Mouse (Mus musculus) liver, embryonic 15.5 days (tissue): ENCODE data around the gene Inafm2. TPM values are rescaled to one million over a fixed set of nuclear protein-coding genes. Genes with fewer than 3 reads are reported as not detected.

ENCODE experiments used
- ATAC-seq: fragments of 200-750 bp; cut with Nextera tagmentation; 2 replicates; pipeline ENCODE4 v1.8.0; 2017; ENCODE audit warnings: moderate number of reproducible peaks, mild to moderate bottlenecking, moderate library complexity; ENCODE audit not compliant: insufficient read depth
- H3K27ac ChIP-seq: fragments of 300-500 bp; sonication (generic); replicated peaks from 2 replicates; pipeline ENCODE4 v1.5.1; 2015; ENCODE audit warnings: mild to moderate bottlenecking, inconsistent platforms
- H3K27me3 ChIP-seq: fragments of 300-500 bp; sonication (generic); 2 replicates; pipeline ENCODE4 v1.6.1; 2015; ENCODE audit warnings: mild to moderate bottlenecking, inconsistent platforms
- H3K36me3 ChIP-seq: fragments of 300-500 bp; sonication (generic); replicated peaks from 2 replicates; pipeline ENCODE4 v1.6.1; 2015; ENCODE audit warnings: moderate library complexity, mild to moderate bottlenecking, inconsistent platforms
- H3K4me1 ChIP-seq: fragments of 300-500 bp; sonication (generic); replicated peaks from 2 replicates; pipeline ENCODE4 v1.6.1; 2015; ENCODE audit warnings: inconsistent platforms
- H3K4me2 ChIP-seq: fragments of 300-500 bp; sonication (generic); 2 replicates; pipeline ENCODE4 v1.6.1; 2015; ENCODE audit warnings: moderate library complexity, mild to moderate bottlenecking, inconsistent platforms
- H3K4me3 ChIP-seq: fragments of 300-500 bp; sonication (generic); replicated peaks from 2 replicates; pipeline ENCODE4 v1.5.1; 2015; ENCODE audit warnings: mild to moderate bottlenecking, inconsistent platforms
- H3K9ac ChIP-seq: fragments of 300-500 bp; sonication (generic); 2 replicates; pipeline ENCODE4 v1.6.1; 2015; ENCODE audit warnings: moderate library complexity, mild to moderate bottlenecking, inconsistent platforms
- H3K9me3 ChIP-seq: fragments of 300-500 bp; sonication (generic); replicated peaks from 2 replicates; pipeline ENCODE4 v1.6.1; 2016; ENCODE audit warnings: inconsistent platforms
- WGBS: fragments of 180-500 bp; shearing (Covaris S2); methylation state at CpG from one replicate; pipeline ENCODE4 v1.1.7; 2015; ENCODE audit warnings: mixed read lengths; ENCODE audit not compliant: insufficient replicate concordance; 5-methylcytosine and 5-hydroxymethylcytosine counted together
- polyA plus RNA-seq: library from polyadenylated mRNA; unstranded; fragments of >200 nt; fragmentation: Nextera tagmentation; extraction: Ambion mirVana; gene quantifications from 2 replicates; pipeline ENCODE4 v1.2.1, GENCODE M21; 2015

Inafm2 gene
- 12.3 and 12.6 TPM in 2 replicates for polyA plus RNA-seq

DNA sequence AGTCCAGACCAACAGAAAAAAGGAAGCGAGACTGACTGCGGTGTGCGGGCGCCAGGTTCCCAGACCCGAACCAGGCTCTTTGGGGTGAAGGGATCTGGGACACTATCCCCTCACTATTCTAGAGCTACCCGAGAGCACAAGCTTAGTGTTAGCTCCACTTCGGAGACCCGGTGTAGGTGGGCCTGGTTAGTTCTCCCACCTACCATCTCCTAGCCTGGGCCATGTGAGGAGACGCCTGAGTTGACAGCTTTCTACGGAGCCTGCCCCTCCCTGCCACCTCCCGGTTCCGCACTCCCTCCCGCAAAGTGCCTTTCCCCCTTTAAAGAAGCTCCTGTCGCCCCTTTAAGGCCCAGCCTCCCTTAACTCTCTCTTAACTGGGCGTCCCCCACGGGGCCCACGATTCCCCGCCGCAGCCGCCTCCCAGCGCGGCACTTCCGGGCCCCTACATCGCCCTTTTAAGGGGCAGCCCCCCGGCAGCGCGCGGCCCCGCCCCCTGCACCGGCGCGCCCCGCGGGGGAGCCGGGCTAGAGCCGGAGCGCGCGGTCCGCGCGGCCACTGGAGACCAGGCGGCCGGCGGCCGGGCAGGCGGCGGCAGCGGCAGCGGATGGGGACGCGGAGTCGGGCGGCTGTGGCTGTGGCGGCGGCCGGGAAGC lies at the start of gene Inafm2:
Gene Inafm2, plus strand, starts transcription at position 527 of the 653 bp plus-strand sequence.
- Histone ChIP-seq H3K27ac (peak within 1 kb of the TSS; percentile 68), H3K27me3 (peaks cover 36% of the 10 kb centered on the region), H3K9ac (peak within 1 kb of the TSS; percentile 92), H3K4me3 (peak within 1 kb of the TSS; percentile 94), H3K36me3 (peaks cover 21% of the 10 kb centered on the region), H3K9me3 (no peaks in the 10 kb centered on the region), H3K4me1 (peaks cover 57% of the 10 kb centered on the region), H3K4me2 (peak within 1 kb of the TSS; percentile 100)
- WGBS = 1% methylated on average over 56 of the region's 57 CpGs
- peak; percentile 86 for ATAC-seq

GRCm38 (mm10) chr2:118696451-118697308 lies 48.9 kb upstream of the Inafm2 start:
- WGBS = 42% methylated on average over 21 of the region's 21 CpGs
- H3K27me3 ChIP-seq = peaks cover 70% of the 10 kb centered on the region
- H3K9ac ChIP-seq = no peak overlapping the region
- no peak overlapping the region for H3K27ac ChIP-seq
- H3K4me2 ChIP-seq = peak overlapping the region; percentile 27
- no peaks in the 10 kb centered on the region for H3K36me3 ChIP-seq
- H3K9me3 ChIP-seq = no peaks in the 10 kb centered on the region
- ATAC-seq = 0 out of 2 replicates have a peak, but pooled peaks have one; percentile 13
- H3K4me3 ChIP-seq = no peak overlapping the region
- H3K4me1 ChIP-seq = peaks cover 24% of the 10 kb centered on the region

GRCm38 (mm10) chr2:118697311-118697877 lies 48.2 kb upstream of the Inafm2 start:
- H3K9me3 ChIP-seq = no peaks in the 10 kb centered on the region
- H3K27ac ChIP-seq = no peak overlapping the region
- peaks cover 30% of the 10 kb centered on the region for H3K4me1 ChIP-seq
- no peaks in the 10 kb centered on the region for H3K36me3 ChIP-seq
- H3K9ac ChIP-seq = no peak overlapping the region
- H3K27me3 ChIP-seq = peaks cover 77% of the 10 kb centered on the region
- WGBS = 57% methylated on average over 5 of the region's 5 CpGs
- ATAC-seq = no peak
- H3K4me2 ChIP-seq = no peak overlapping the region
- H3K4me3 ChIP-seq = no peak overlapping the region

- no peak overlapping the region for H3K27ac ChIP-seq
- no peak overlapping the region for H3K4me2 ChIP-seq
- 54% methylated on average over 7 of the region's 7 CpGs for WGBS
- no peak overlapping the region for H3K4me3 ChIP-seq
- H3K9me3 ChIP-seq = no peaks in the 10 kb centered on the region
- peaks cover 83% of the 10 kb centered on the region for H3K27me3 ChIP-seq
- no peaks in the 10 kb centered on the region for H3K36me3 ChIP-seq
- peaks cover 35% of the 10 kb centered on the region for H3K4me1 ChIP-seq
- no peak overlapping the region for H3K9ac ChIP-seq
- ATAC-seq = no peak
Observed at GRCm38 (mm10) chr2:118697955-118698354, 47.6 kb upstream of the Inafm2 start.

DNA sequence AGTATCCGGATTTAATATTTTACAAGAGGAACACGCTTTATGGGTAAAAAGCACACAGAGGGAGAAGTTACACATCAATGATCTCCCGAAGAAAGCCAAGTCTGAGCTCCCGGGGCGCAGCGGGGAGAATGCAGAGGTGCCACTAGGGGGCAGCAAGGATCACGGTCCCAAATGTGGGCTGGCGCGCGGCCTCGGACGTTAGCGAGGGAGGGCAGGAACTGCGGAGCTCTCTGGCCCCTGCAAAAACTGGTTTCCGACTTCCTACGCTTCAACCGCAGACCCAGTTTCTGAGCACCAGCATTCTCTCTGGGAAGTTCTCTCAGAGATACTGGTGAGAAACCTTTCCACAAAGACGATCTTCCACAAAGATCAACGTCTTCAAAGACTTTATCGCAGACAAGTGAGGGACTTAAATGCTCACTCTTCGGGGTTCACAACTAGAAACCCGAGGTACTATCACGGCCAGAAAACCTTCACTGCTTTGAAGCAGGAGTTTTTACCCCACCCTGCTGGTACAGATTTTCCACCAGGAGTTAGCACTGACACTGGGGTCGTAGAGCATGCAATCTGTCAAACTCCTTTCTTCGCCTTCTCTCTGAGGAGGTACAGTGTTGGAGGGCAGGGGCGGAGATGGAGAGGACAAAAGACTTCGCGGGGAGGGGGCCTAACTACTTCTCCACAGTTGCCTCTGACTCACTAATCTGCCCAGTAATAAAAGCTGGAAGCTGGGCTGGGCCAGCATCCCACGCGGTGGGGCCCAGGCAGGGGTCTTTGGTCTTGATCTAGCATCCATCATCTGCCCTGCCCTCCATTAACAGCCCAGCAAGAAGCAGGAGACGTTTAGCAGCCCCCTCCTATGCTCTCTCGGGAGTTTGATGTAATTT lies 45.1 kb upstream of the Inafm2 start:
- peaks cover 90% of the 10 kb centered on the region for H3K27me3 ChIP-seq

DNA sequence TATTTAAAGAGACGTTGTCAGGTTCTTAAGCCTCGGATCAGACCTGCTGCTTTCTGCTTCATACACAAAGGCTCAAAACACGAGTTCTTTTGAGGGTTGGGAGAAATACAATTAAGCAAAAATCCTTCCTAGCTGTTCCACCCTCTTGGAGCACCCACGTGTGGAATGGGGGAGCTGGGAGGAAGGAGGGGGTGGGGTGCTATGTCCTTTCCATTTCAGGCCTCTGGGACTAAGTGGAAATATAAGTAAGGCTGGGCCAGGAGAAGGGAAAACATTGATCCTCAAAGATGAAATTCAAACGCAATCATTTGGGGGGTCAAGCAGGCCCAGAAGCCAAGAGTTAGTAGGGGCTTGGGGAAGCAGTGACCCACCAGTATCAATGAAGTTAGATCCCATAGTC lies 44.4 kb upstream of the Inafm2 start:
- Histone ChIP-seq H3K9ac (no peak overlapping the region), H3K27ac (no peak overlapping the region), H3K4me2 (no peak overlapping the region), H3K4me1 (peaks cover 47% of the 10 kb centered on the region), H3K27me3 (peaks cover 94% of the 10 kb centered on the region), H3K9me3 (no peaks in the 10 kb centered on the region), H3K4me3 (no peak overlapping the region), H3K36me3 (no peaks in the 10 kb centered on the region)
- no peak for ATAC-seq
- WGBS = 12% methylated on average over 5 of the region's 5 CpGs

More for the DNA sequence above, 45.1 kb upstream of the Inafm2 start:
- Histone ChIP-seq H3K9ac (no peak overlapping the region), H3K9me3 (no peaks in the 10 kb centered on the region), H3K4me1 (peaks cover 51% of the 10 kb centered on the region), H3K27ac (no peak overlapping the region), H3K4me2 (peak overlapping the region; percentile 50), H3K36me3 (no peaks in the 10 kb centered on the region), H3K4me3 (peak overlapping the region; percentile 21; the same call in 1 of the 2 replicates)
- ATAC-seq = 0 out of 2 replicates have a peak, but pooled peaks have one; percentile 25
- 2% methylated on average over 32 of the region's 32 CpGs for WGBS

DNA sequence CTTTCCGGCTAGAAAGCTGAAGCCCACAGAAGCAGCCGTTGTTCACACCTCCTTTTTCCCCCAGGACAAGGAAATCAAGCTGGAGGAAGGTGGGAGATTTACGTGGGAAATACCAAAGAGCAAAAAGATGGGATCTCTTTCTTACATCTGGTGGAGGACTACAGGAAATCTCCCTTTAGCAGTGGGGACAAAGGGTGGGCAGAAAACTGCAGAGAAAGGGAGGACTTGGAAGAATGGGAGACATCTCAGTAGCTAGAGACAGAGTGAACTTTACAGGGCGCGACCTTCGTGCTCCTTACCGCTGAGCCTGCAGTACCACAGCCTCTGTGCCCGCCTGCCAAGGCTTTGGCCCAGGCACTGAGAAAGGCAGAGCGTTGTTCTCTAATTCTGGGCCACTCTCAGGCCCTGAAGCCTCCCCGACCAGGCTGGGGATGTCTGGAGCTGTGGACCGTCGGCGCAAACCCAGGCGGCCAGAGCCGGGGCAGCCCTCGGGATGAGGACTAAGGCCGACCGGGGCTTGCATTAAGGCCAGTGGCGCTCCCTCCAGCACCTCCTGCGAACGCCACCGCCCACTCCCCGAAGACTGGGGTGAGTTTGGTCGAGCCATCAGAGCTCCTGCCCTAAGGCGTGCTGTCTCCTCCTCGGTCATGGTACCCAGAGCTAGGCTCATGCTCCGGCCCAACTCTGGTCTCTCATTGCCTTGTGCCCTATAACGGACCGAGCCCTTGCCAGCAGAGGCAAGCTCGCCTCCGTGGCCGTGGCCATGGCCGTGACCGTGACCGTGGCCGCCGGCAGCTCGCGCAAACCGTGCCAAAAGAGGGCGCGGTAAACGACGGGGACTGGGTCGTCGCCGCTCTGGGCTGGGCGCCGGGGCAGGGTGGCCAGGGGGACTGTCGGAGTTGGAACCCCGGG lies 43.3 kb upstream of the Inafm2 start:
- no peaks in the 10 kb centered on the region for H3K36me3 ChIP-seq
- H3K4me2 ChIP-seq = peak overlapping the region; percentile 65
- peaks cover 39% of the 10 kb centered on the region for H3K4me1 ChIP-seq
- no peak overlapping the region for H3K9ac ChIP-seq
- WGBS = 9% methylated on average over 51 of the region's 51 CpGs
- H3K27ac ChIP-seq = no peak overlapping the region
- H3K4me3 ChIP-seq = peak overlapping the region; percentile 50
- H3K27me3 ChIP-seq = peaks cover 95% of the 10 kb centered on the region
- no peak for ATAC-seq
- H3K9me3 ChIP-seq = no peaks in the 10 kb centered on the region

- Histone ChIP-seq H3K36me3 (no peaks in the 10 kb centered on the region), H3K27me3 (peaks cover 96% of the 10 kb centered on the region), H3K27ac (no peak overlapping the region), H3K4me1 (peaks cover 39% of the 10 kb centered on the region), H3K9me3 (no peaks in the 10 kb centered on the region), H3K9ac (no peak overlapping the region), H3K4me2 (peak overlapping the region; percentile 65), H3K4me3 (peak overlapping the region; percentile 50)
- under 1% methylated on average over 93 of the region's 93 CpGs for WGBS
- ATAC-seq = 0 out of 2 replicates have a peak, but pooled peaks have one; percentile 12
Observed at GRCm38 (mm10) chr2:118702883-118703761, 42.4 kb upstream of the Inafm2 start.
